Mouse (Mus musculus) kidney, adult 9 months (tissue): ENCODE results near the gene 0610040J01Rik.
A peak's percentile ranks its signal among the peaks of the same experiment; 100 is the strongest.
"Not testable (repeated sequence)": the region's sequence is repeated elsewhere in the genome, so short reads cannot be mapped to it uniquely, and the experiment has no call there.

Source experiments
- DNase-seq: peaks from one replicate; pipeline ENCODE4 v3.0.0; 2022

0610040J01Rik gene

GRCm38 (mm10) chr5:63831054-63831453 is 18.9 kb downstream of the 0610040J01Rik start:
- no peak for DNase-seq

GRCm38 (mm10) chr5:63833955-63834354 is 21.8 kb downstream of the 0610040J01Rik start:
- DNase-seq = peak; percentile 65

- no peak for DNase-seq
Measured at GRCm38 (mm10) chr5:63834435-63834834, 22.3 kb downstream of the 0610040J01Rik start.

GRCm38 (mm10) chr5:63837115-63837514 is 25.0 kb downstream of the 0610040J01Rik start:
- DNase-seq = no peak

GRCm38 (mm10) chr5:63837851-63838250 is 25.7 kb downstream of the 0610040J01Rik start:
- no peak for DNase-seq

- no peak for DNase-seq
Measured at GRCm38 (mm10) chr5:63839801-63840416, 27.7 kb downstream of the 0610040J01Rik start.

GRCm38 (mm10) chr5:63847080-63847479 is 34.9 kb downstream of the 0610040J01Rik start:
- peak; percentile 81 for DNase-seq

- peak; percentile 96 for DNase-seq
Measured at GRCm38 (mm10) chr5:63847541-63848226, 35.5 kb downstream of the 0610040J01Rik start.

GRCm38 (mm10) chr5:63858901-63859300 is 46.7 kb downstream of the 0610040J01Rik start:
- no peak for DNase-seq

- DNase-seq = peak; percentile 94
Measured at GRCm38 (mm10) chr5:63867421-63867820, 55.3 kb downstream of the 0610040J01Rik start.

GRCm38 (mm10) chr5:63872176-63872932 is 60.2 kb downstream of the 0610040J01Rik start:
- no peak for DNase-seq

- peak; percentile 62 for DNase-seq
Measured at GRCm38 (mm10) chr5:63874880-63875279, 62.7 kb downstream of the 0610040J01Rik start.

- peak; percentile 71 for DNase-seq
Measured at GRCm38 (mm10) chr5:63876081-63876480, 63.9 kb downstream of the 0610040J01Rik start.

- no peak for DNase-seq
Measured at GRCm38 (mm10) chr5:63879026-63879425, 66.9 kb downstream of the 0610040J01Rik start.

- no peak for DNase-seq
Measured at GRCm38 (mm10) chr5:63886292-63886691, 74.1 kb downstream of the 0610040J01Rik start.

- DNase-seq = peak; percentile 48
Measured at GRCm38 (mm10) chr5:63886709-63887108, 74.5 kb downstream of the 0610040J01Rik start.

- DNase-seq = no peak
Measured at GRCm38 (mm10) chr5:63887111-63887510, 74.9 kb downstream of the 0610040J01Rik start.

- DNase-seq = no peak
Measured at GRCm38 (mm10) chr5:63891241-63891640, 79.1 kb downstream of the 0610040J01Rik start.

GRCm38 (mm10) chr5:63891912-63892311 is 79.7 kb downstream of the 0610040J01Rik start:
- DNase-seq = no peak

GRCm38 (mm10) chr5:63897001-63897819 is 85.0 kb downstream of the 0610040J01Rik start:
- DNase-seq = not testable (repeated sequence)

GRCm38 (mm10) chr5:63897820-63898110 is 85.6 kb downstream of the 0610040J01Rik start:
- DNase-seq = peak; percentile 49

GRCm38 (mm10) chr5:63903329-63903728 is 91.2 kb downstream of the 0610040J01Rik start:
- DNase-seq = no peak
